10 mouse cellular contexts compared by ENCODE assay signal in genomic region chr4:44702011-44702527, GRCm38 (mm10). TPM values are rescaled to one million over a fixed set of nuclear protein-coding genes. Genes with fewer than 3 reads are reported as not detected.
A peak's percentile ranks its signal among the peaks of the same experiment; 100 is the strongest.
DNase-seq lines count a peak whose midpoint lies in the region; ATAC-seq lines count a peak whose summit lies in the region.
"Had no signal": no experiment of that assay in that cellular context is flagged by ENCODE, and none has a peak within 500 bp of the region (broad histone marks: within the 10 kb centered on the region; RNA-seq: fewer than 3 reads in every experiment).

No protein-coding gene starts in this region.

- H3K4me1 ChIP-seq in liver, embryonic 11.5 days (replicated peaks; ENCODE audit: control insufficient read depth, insufficient read depth, low read length): 0 out of 2 replicates have a peak, but pooled peaks cover 2% of the 10 kb centered on the region
- H3K4me1 ChIP-seq in liver, embryonic 12.5 days: peaks cover 16% of the 10 kb centered on the region
- H3K4me1 ChIP-seq in hindbrain, embryonic 14.5 days (replicated peaks; ENCODE audit: control insufficient read depth, insufficient read depth, low read length): peaks cover 6% of the 10 kb centered on the region
- peaks cover 45% of the 10 kb centered on the region for H3K4me1 ChIP-seq in neural tube, embryonic 13.5 days (replicated peaks)
- H3K4me1 ChIP-seq in heart, embryonic 12.5 days (replicated peaks): peaks cover 19% of the 10 kb centered on the region

- H3K36me3 ChIP-seq in liver, embryonic 11.5 days (ENCODE audit: control insufficient read depth, insufficient read depth, low read length): no peaks in the 10 kb centered on the region
- no peaks in the 10 kb centered on the region for H3K36me3 ChIP-seq in liver, embryonic 12.5 days
- no peaks in the 10 kb centered on the region for H3K36me3 ChIP-seq in hindbrain, embryonic 14.5 days (replicated peaks; ENCODE audit: control insufficient read depth, insufficient read depth)
- H3K36me3 ChIP-seq in neural tube, embryonic 13.5 days: no peaks in the 10 kb centered on the region
- H3K36me3 ChIP-seq in heart, embryonic 12.5 days: no peaks in the 10 kb centered on the region
- H3K36me3 ChIP-seq: stomach, embryonic 15.5 days had no signal

- H3K27ac ChIP-seq in liver, embryonic 11.5 days (ENCODE audit: low read depth, low read length): no peak overlapping the region
- no peak overlapping the region for H3K27ac ChIP-seq in liver, embryonic 12.5 days
- no peak overlapping the region for H3K27ac ChIP-seq in hindbrain, embryonic 14.5 days
- peak overlapping the region; percentile 33 for H3K27ac ChIP-seq in neural tube, embryonic 13.5 days (replicated peaks)
- H3K27ac ChIP-seq in heart, embryonic 12.5 days (ENCODE audit: poor library complexity, severe bottlenecking): no peak overlapping the region
- H3K27ac ChIP-seq: stomach, embryonic 15.5 days had no signal

- DNase-seq in liver, embryonic 11.5 days (ENCODE audit: low spot score): peak; percentile 35
- peak; percentile 59 to 72 for DNase-seq in cerebellum, postnatal 14 days
- no peak for DNase-seq in hindbrain, embryonic 14.5 days (ENCODE audit: low spot score)
- DNase-seq in thymus, postnatal 0 days (ENCODE audit: low spot score): no peak
- no peak for DNase-seq in spleen, postnatal 36 days (ENCODE audit: low spot score in 2 of 2)

- H3K9ac ChIP-seq in liver, embryonic 11.5 days (ENCODE audit: low read depth, low read length): no peak overlapping the region
- H3K9ac ChIP-seq in liver, embryonic 12.5 days: no peak overlapping the region
- H3K9ac ChIP-seq in hindbrain, embryonic 14.5 days: peak overlapping the region; percentile 46
- H3K9ac ChIP-seq in neural tube, embryonic 13.5 days: peak overlapping the region; percentile 56
- H3K9ac ChIP-seq in heart, embryonic 12.5 days: no peak overlapping the region
- H3K9ac ChIP-seq: stomach, embryonic 15.5 days had no signal

- 2% methylated on average over 25 of the region's 25 CpGs for WGBS in liver, embryonic 11.5 days
- WGBS in liver, embryonic 12.5 days (ENCODE audit: insufficient replicate concordance): 4% methylated on average over 25 of the region's 25 CpGs
- under 1% methylated on average over 25 of the region's 25 CpGs for WGBS in hindbrain, embryonic 14.5 days
- WGBS in neural tube, embryonic 13.5 days: under 1% methylated on average over 25 of the region's 25 CpGs
- under 1% methylated on average over 25 of the region's 25 CpGs for WGBS in heart, embryonic 12.5 days

- H3K27me3 ChIP-seq in liver, embryonic 11.5 days (replicated peaks; ENCODE audit: control insufficient read depth, insufficient read depth, low read length): peaks cover 91% of the 10 kb centered on the region
- peaks cover 95% of the 10 kb centered on the region for H3K27me3 ChIP-seq in liver, embryonic 12.5 days (replicated peaks)
- H3K27me3 ChIP-seq in hindbrain, embryonic 14.5 days (ENCODE audit: control insufficient read depth, insufficient read depth, low read length): peaks cover 89% of the 10 kb centered on the region
- peaks cover 97% of the 10 kb centered on the region for H3K27me3 ChIP-seq in neural tube, embryonic 13.5 days
- peaks cover 89% of the 10 kb centered on the region for H3K27me3 ChIP-seq in heart, embryonic 12.5 days (replicated peaks)

- ATAC-seq in liver, embryonic 11.5 days (replicated peaks; ENCODE audit: low FRiP score): no peak
- no peak for ATAC-seq in liver, embryonic 12.5 days
- ATAC-seq in hindbrain, embryonic 14.5 days (ENCODE audit: low FRiP score): no peak
- no peak for ATAC-seq in neural tube, embryonic 13.5 days (ENCODE audit: low read depth)
- ATAC-seq in heart, embryonic 12.5 days (ENCODE audit: insufficient number of reproducible peaks, low FRiP score): no peak
- ATAC-seq: Patski had no signal

- H3K4me2 ChIP-seq in liver, embryonic 11.5 days: no peak overlapping the region
- no peak overlapping the region for H3K4me2 ChIP-seq in liver, embryonic 12.5 days
- H3K4me2 ChIP-seq in hindbrain, embryonic 14.5 days (replicated peaks): peak overlapping the region; percentile 62
- peak overlapping the region; percentile 64 for H3K4me2 ChIP-seq in neural tube, embryonic 13.5 days
- no peak overlapping the region for H3K4me2 ChIP-seq in heart, embryonic 12.5 days
- H3K4me2 ChIP-seq: stomach, embryonic 15.5 days had no signal

- H3K9me3 ChIP-seq in liver, embryonic 11.5 days (ENCODE audit: control insufficient read depth, low read length): no peaks in the 10 kb centered on the region
- no peaks in the 10 kb centered on the region for H3K9me3 ChIP-seq in liver, embryonic 12.5 days (replicated peaks)
- H3K9me3 ChIP-seq in hindbrain, embryonic 14.5 days (ENCODE audit: control insufficient read depth, low read length): no peaks in the 10 kb centered on the region
- no peaks in the 10 kb centered on the region for H3K9me3 ChIP-seq in neural tube, embryonic 13.5 days
- H3K9me3 ChIP-seq in heart, embryonic 12.5 days (replicated peaks): no peaks in the 10 kb centered on the region
- H3K9me3 ChIP-seq: stomach, embryonic 15.5 days had no signal

- no peak overlapping the region for H3K4me3 ChIP-seq in liver, embryonic 11.5 days (ENCODE audit: low read depth, low read length)
- no peak overlapping the region for H3K4me3 ChIP-seq in liver, embryonic 12.5 days
- peak overlapping the region; percentile 44 for H3K4me3 ChIP-seq in hindbrain, embryonic 14.5 days (replicated peaks; ENCODE audit: low read length)
- peak overlapping the region; percentile 46 for H3K4me3 ChIP-seq in neural tube, embryonic 13.5 days
- H3K4me3 ChIP-seq in heart, embryonic 12.5 days: no peak overlapping the region
- H3K4me3 ChIP-seq: stomach, embryonic 15.5 days had no signal

RNA-seq across cellular contexts. Expression of gene Pax5, which starts 8.2 kb away (rescaled TPM):
- not detected in 2 replicates for polyA plus RNA-seq in liver, embryonic 11.5 days (2014; fragmentation: Nextera tagmentation; extraction: Ambion mirVana)
- 0.06 TPM in 1 of 2 replicates, not detected in the other for polyA plus RNA-seq in liver, embryonic 12.5 days (2016; fragmentation: Nextera tagmentation; extraction: Ambion mirVana)
- 1.8 and 1.9 TPM in 2 replicates for polyA plus RNA-seq in hindbrain, embryonic 14.5 days (2014; fragmentation: Nextera tagmentation; extraction: Ambion mirVana)
- 2.1 and 3.5 TPM in 2 replicates for polyA plus RNA-seq in neural tube, embryonic 13.5 days (2015; fragmentation: Nextera tagmentation; extraction: Ambion mirVana)
- 0.03 and 0.21 TPM in 2 replicates for polyA plus RNA-seq in thymus, postnatal 0 days (2015; fragmentation: Nextera tagmentation; extraction: Ambion mirVana)
- polyA plus RNA-seq in heart, embryonic 12.5 days (2016; fragmentation: Nextera tagmentation; extraction: Ambion mirVana): not detected in 2 replicates
- polyA plus RNA-seq: Patski had no signal

RNA-seq across cellular contexts. Expression of gene Zcchc7, which starts 53.6 kb away (rescaled TPM):
- 27.3 and 28.5 TPM in 2 replicates for polyA plus RNA-seq in liver, embryonic 11.5 days (2014; fragmentation: Nextera tagmentation; extraction: Ambion mirVana)
- polyA plus RNA-seq in liver, embryonic 12.5 days (2016; fragmentation: Nextera tagmentation; extraction: Ambion mirVana): 17.2 and 21.2 TPM in 2 replicates
- 34.3 and 38.5 TPM in 2 replicates for polyA plus RNA-seq in hindbrain, embryonic 14.5 days (2014; fragmentation: Nextera tagmentation; extraction: Ambion mirVana)
- polyA plus RNA-seq in neural tube, embryonic 13.5 days (2015; fragmentation: Nextera tagmentation; extraction: Ambion mirVana): 34.4 and 36.5 TPM in 2 replicates
- polyA plus RNA-seq in thymus, postnatal 0 days (2015; fragmentation: Nextera tagmentation; extraction: Ambion mirVana): 49.7 and 65.8 TPM in 2 replicates
- 22.0 and 24.6 TPM in 2 replicates for polyA plus RNA-seq in heart, embryonic 12.5 days (2016; fragmentation: Nextera tagmentation; extraction: Ambion mirVana)

Comparison
In these comparisons a context has a peak if more than half of its experiments do, and no peak if none do; other contexts are left out.
1. DNase-seq: peak in liver, embryonic 11.5 days (single experiment) and cerebellum, postnatal 14 days (2 of 2); none in hindbrain, embryonic 14.5 days (single experiment), thymus, postnatal 0 days (single experiment) and spleen, postnatal 36 days (0 of 2).
2. H3K4me2 ChIP-seq: peak in hindbrain, embryonic 14.5 days (single experiment) and neural tube, embryonic 13.5 days (single experiment); none in liver, embryonic 11.5 days (single experiment), liver, embryonic 12.5 days (single experiment) and heart, embryonic 12.5 days (single experiment).
3. H3K4me3 ChIP-seq: peak in hindbrain, embryonic 14.5 days (single experiment) and neural tube, embryonic 13.5 days (single experiment); none in liver, embryonic 11.5 days (single experiment), liver, embryonic 12.5 days (single experiment) and heart, embryonic 12.5 days (single experiment).
4. H3K9ac ChIP-seq: peak in hindbrain, embryonic 14.5 days (single experiment) and neural tube, embryonic 13.5 days (single experiment); none in liver, embryonic 11.5 days (single experiment), liver, embryonic 12.5 days (single experiment) and heart, embryonic 12.5 days (single experiment).